Comparison of ENCODE assay signal across 21 mouse cellular contexts in genomic region chrX:8115275-8115674, GRCm38 (mm10). TPM values are rescaled to one million over a fixed set of nuclear protein-coding genes. Genes with fewer than 3 reads are reported as not detected.
DNase-seq lines count a peak whose midpoint lies in the region; ATAC-seq and TF ChIP-seq lines count a peak whose summit lies in the region.
"Had no signal": no experiment of that assay in that cellular context is flagged by ENCODE, and none has a peak within 500 bp of the region (broad histone marks: within the 10 kb centered on the region; RNA-seq: fewer than 3 reads in every experiment).

No protein-coding gene starts in this region.

- H3K4me1 ChIP-seq in heart, postnatal 0 days (ENCODE audit: control insufficient read depth, insufficient read depth) = no peaks in the 10 kb centered on the region
- no peaks in the 10 kb centered on the region for H3K4me1 ChIP-seq in lung, postnatal 0 days (ENCODE audit: insufficient read depth, low read depth, low read length)
- H3K4me1 ChIP-seq: forebrain, embryonic 10.5 days; hindbrain, embryonic 15.5 days; neural tube, embryonic 12.5 days had no signal

- WGBS in heart, postnatal 0 days = 70% methylated on average over 4 of the region's 4 CpGs
- 75% methylated on average over 4 of the region's 4 CpGs for WGBS in lung, postnatal 0 days

- TF ChIP-seq CTCF in heart, postnatal 0 days (IDR thresholded peaks at IDR 0.05; ENCODE audit: low read depth) = peak; percentile 17; the same call in 1 of the 2 replicates
- TF ChIP-seq CTCF in lung, postnatal 0 days (IDR thresholded peaks at IDR 0.05) = peak; percentile 40

- H3K4me3 ChIP-seq in heart, postnatal 0 days (ENCODE audit: low read depth, low read length) = no peak overlapping the region
- no peak overlapping the region for H3K4me3 ChIP-seq in lung, postnatal 0 days (ENCODE audit: low read depth, low read length)
- H3K4me3 ChIP-seq: forebrain, embryonic 10.5 days; hindbrain, embryonic 15.5 days; neural tube, embryonic 12.5 days had no signal

- no peak for DNase-seq in heart, postnatal 0 days (ENCODE audit: low spot score)
- no peak for DNase-seq in heart, postnatal 25 days (ENCODE audit: low spot score)
- DNase-seq in lung, postnatal 0 days (ENCODE audit: low spot score) = peak; percentile 18
- DNase-seq in lung, postnatal 36 days = no peak
- DNase-seq in adipocyte (ENCODE audit: low spot score) = peak; percentile 14
- no peak for DNase-seq in cerebellum, postnatal 14 days
- no peak for DNase-seq in thymus, postnatal 0 days (ENCODE audit: low spot score)
- no peak for DNase-seq in ovary, postnatal 36 days (ENCODE audit: low spot score)
- DNase-seq: adrenal gland, postnatal 25 days; cerebellum, adult 2 months; gastrocnemius, postnatal 10 days; heart, postnatal 10 days; kidney, adult 18-20 months; kidney, postnatal 25 days; layer of hippocampus, adult 9-11 months; lung, adult 2 months; right cerebral cortex, postnatal 25 days; thymus, postnatal 36 days had no signal

- H3K27me3 ChIP-seq in heart, postnatal 0 days (ENCODE audit: control insufficient read depth, insufficient read depth, low read length) = no peaks in the 10 kb centered on the region
- H3K27me3 ChIP-seq in lung, postnatal 0 days (replicated peaks; ENCODE audit: insufficient read depth, low read length) = no peaks in the 10 kb centered on the region
- H3K27me3 ChIP-seq: hindbrain, embryonic 15.5 days; neural tube, embryonic 12.5 days had no signal

- TF ChIP-seq EP300 in heart, postnatal 0 days (IDR thresholded peaks at IDR 0.05; ENCODE audit: low read depth) = no peak
- no peak for TF ChIP-seq EP300 in lung, postnatal 0 days (IDR thresholded peaks at IDR 0.05)

- H3K27ac ChIP-seq in heart, postnatal 0 days (ENCODE audit: low read depth) = no peak overlapping the region
- no peak overlapping the region for H3K27ac ChIP-seq in lung, postnatal 0 days (ENCODE audit: low read length)
- H3K27ac ChIP-seq: forebrain, embryonic 10.5 days; hindbrain, embryonic 15.5 days; neural tube, embryonic 12.5 days had no signal

- no peaks in the 10 kb centered on the region for H3K9me3 ChIP-seq in heart, postnatal 0 days (replicated peaks; ENCODE audit: control insufficient read depth, low read length)
- no peaks in the 10 kb centered on the region for H3K9me3 ChIP-seq in lung, postnatal 0 days (ENCODE audit: low read length)
- H3K9me3 ChIP-seq: forebrain, embryonic 10.5 days; hindbrain, embryonic 15.5 days; neural tube, embryonic 12.5 days had no signal

- no peaks in the 10 kb centered on the region for H3K36me3 ChIP-seq in heart, postnatal 0 days (replicated peaks; ENCODE audit: control insufficient read depth, insufficient read depth, low read length)
- no peaks in the 10 kb centered on the region for H3K36me3 ChIP-seq in lung, postnatal 0 days (ENCODE audit: insufficient read depth, low read length)
- H3K36me3 ChIP-seq: forebrain, embryonic 10.5 days; neural tube, embryonic 12.5 days had no signal

- ATAC-seq in heart, postnatal 0 days (ENCODE audit: insufficient read depth, low read depth) = no peak
- ATAC-seq in lung, postnatal 0 days = no peak

- H3K4me2 ChIP-seq in heart, postnatal 0 days (ENCODE audit: low read depth, low read length) = no peak overlapping the region
- no peak overlapping the region for H3K4me2 ChIP-seq in lung, postnatal 0 days (replicated peaks; ENCODE audit: low read depth, low read length)
- H3K4me2 ChIP-seq: hindbrain, embryonic 15.5 days; neural tube, embryonic 12.5 days had no signal

- intact Hi-C loops in heart, postnatal 25 days (cut with DNase I) = no loop called here

- H3K9ac ChIP-seq in heart, postnatal 0 days (replicated peaks; ENCODE audit: low read depth, low read length) = no peak overlapping the region
- no peak overlapping the region for H3K9ac ChIP-seq in lung, postnatal 0 days (replicated peaks; ENCODE audit: low read depth)
- H3K9ac ChIP-seq: hindbrain, embryonic 15.5 days; neural tube, embryonic 12.5 days had no signal

RNA-seq across cellular contexts. Expression of gene Wdr13, which starts 17.4 kb away (rescaled TPM):
- 130 and 155 TPM in 2 replicates for total RNA-seq in heart, postnatal 0 days (2014; rRNA removed; ENCODE audit: low replicate concordance)
- 24.4 and 26.4 TPM in 2 replicates for polyA plus RNA-seq in heart, postnatal 0 days (2015; fragmentation: Nextera tagmentation; extraction: Ambion mirVana)
- total RNA-seq in heart, postnatal 25 days (2021) = 10 to 100 TPM; 43.6 to 46.6 TPM
- 18.4 and 18.9 TPM in 2 replicates for polyA plus RNA-seq in lung, postnatal 0 days (2015; fragmentation: Nextera tagmentation; extraction: Ambion mirVana)
- polyA plus RNA-seq in thymus, postnatal 0 days (2015; fragmentation: Nextera tagmentation; extraction: Ambion mirVana) = 10.9 and 13.3 TPM in 2 replicates

RNA-seq across cellular contexts. Expression of gene Was, which starts 25.0 kb away (rescaled TPM):
- total RNA-seq in heart, postnatal 0 days (2014; rRNA removed; ENCODE audit: low replicate concordance) = 0.31 TPM in 1 of 2 replicates, not detected in the other
- 0.22 and 0.25 TPM in 2 replicates for polyA plus RNA-seq in heart, postnatal 0 days (2015; fragmentation: Nextera tagmentation; extraction: Ambion mirVana)
- total RNA-seq in heart, postnatal 25 days (2021) = 1 to 10 TPM; 1.8 to 2.3 TPM
- polyA plus RNA-seq in lung, postnatal 0 days (2015; fragmentation: Nextera tagmentation; extraction: Ambion mirVana) = 0.90 and 1.2 TPM in 2 replicates
- polyA plus RNA-seq in thymus, postnatal 0 days (2015; fragmentation: Nextera tagmentation; extraction: Ambion mirVana) = 13.7 and 18.2 TPM in 2 replicates

RNA-seq across cellular contexts. Expression of gene Rbm3, which starts 30.4 kb away (rescaled TPM):
- total RNA-seq in heart, postnatal 0 days (2014; rRNA removed; ENCODE audit: low replicate concordance) = 408 and 439 TPM in 2 replicates
- 524 and 551 TPM in 2 replicates for polyA plus RNA-seq in heart, postnatal 0 days (2015; fragmentation: Nextera tagmentation; extraction: Ambion mirVana)
- 10 to 100 TPM; 58.8 to 85.0 TPM for total RNA-seq in heart, postnatal 25 days (2021)
- 373 and 463 TPM in 2 replicates for polyA plus RNA-seq in lung, postnatal 0 days (2015; fragmentation: Nextera tagmentation; extraction: Ambion mirVana)
- polyA plus RNA-seq in thymus, postnatal 0 days (2015; fragmentation: Nextera tagmentation; extraction: Ambion mirVana) = 1,171 and 1,412 TPM in 2 replicates

RNA-seq across cellular contexts. Expression of gene Suv39h1, which starts 40.7 kb away (rescaled TPM):
- 15.7 and 15.9 TPM in 2 replicates for total RNA-seq in heart, postnatal 0 days (2014; rRNA removed; ENCODE audit: low replicate concordance)
- polyA plus RNA-seq in heart, postnatal 0 days (2015; fragmentation: Nextera tagmentation; extraction: Ambion mirVana) = 8.2 and 8.6 TPM in 2 replicates
- total RNA-seq in heart, postnatal 25 days (2021) = 1 to 10 TPM; 4.1 to 5.0 TPM
- 13.2 and 13.6 TPM in 2 replicates for polyA plus RNA-seq in lung, postnatal 0 days (2015; fragmentation: Nextera tagmentation; extraction: Ambion mirVana)
- polyA plus RNA-seq in thymus, postnatal 0 days (2015; fragmentation: Nextera tagmentation; extraction: Ambion mirVana) = 60.7 and 62.4 TPM in 2 replicates

Comparison
In these comparisons a context has a peak if more than half of its experiments do, and no peak if none do; other contexts are left out.
1. DNase-seq: peak in lung, postnatal 0 days (single experiment) and adipocyte (single experiment); none in heart, postnatal 0 days (single experiment), heart, postnatal 25 days (single experiment), lung, postnatal 36 days (single experiment), cerebellum, postnatal 14 days (0 of 2), thymus, postnatal 0 days (single experiment) and ovary, postnatal 36 days (single experiment).